Mouse (Mus musculus): ENCODE measurements around the gene Dock3. TPM values are rescaled to one million over a fixed set of nuclear protein-coding genes. Genes with fewer than 3 reads are reported as not detected.
"Not testable (repeated sequence)": the region's sequence is repeated elsewhere in the genome, so short reads cannot be mapped to it uniquely, and the experiment has no call there.

Dock3 gene
- polyA plus RNA-seq, 1 experiment, result 4.5 TPM

GRCm38 (mm10) chr9:107165792-107166191 lies 65.9 kb downstream of the Dock3 start:
- no peaks in the 10 kb centered on the region for H3K27me3 ChIP-seq (ENCODE audit: control insufficient read depth, insufficient read depth, low read length, poor library complexity, severe bottlenecking)
- H3K9me3 ChIP-seq (replicated peaks; ENCODE audit: control insufficient read depth, insufficient read depth, low read length, poor library complexity, severe bottlenecking), result no peaks in the 10 kb centered on the region
- H3K27ac ChIP-seq (ENCODE audit: insufficient read depth, low read length), result no peak overlapping the region
- H3K9ac ChIP-seq (ENCODE audit: low read depth, poor library complexity, severe bottlenecking), result no peak overlapping the region
- no peaks in the 10 kb centered on the region for H3K36me3 ChIP-seq (ENCODE audit: control insufficient read depth, insufficient read depth, low read length, poor library complexity, severe bottlenecking)
- H3K4me3 ChIP-seq (ENCODE audit: low read depth, low read length), result no peak overlapping the region
- TF ChIP-seq CTCF (IDR thresholded peaks at IDR 0.05; ENCODE audit: low read depth, low read length) (no peak), POLR2A (IDR thresholded peaks at IDR 0.05; ENCODE audit: insufficient read depth, low read length) (no peak), EP300 (IDR thresholded peaks at IDR 0.05; ENCODE audit: insufficient read depth, low read depth, low read length) (no peak)
- H3K4me1 ChIP-seq (ENCODE audit: control insufficient read depth, insufficient read depth, low read length), result no peaks in the 10 kb centered on the region

- TF ChIP-seq EP300 (IDR thresholded peaks at IDR 0.05; ENCODE audit: insufficient read depth, low read depth, low read length) (no peak), CTCF (IDR thresholded peaks at IDR 0.05; ENCODE audit: low read depth, low read length) (peak; percentile 1)
- H3K27ac ChIP-seq (ENCODE audit: insufficient read depth, low read length), result no peak overlapping the region
Measured at GRCm38 (mm10) chr9:107164825-107165224, 66.9 kb downstream of the Dock3 start.

GRCm38 (mm10) chr9:107156388-107156787 lies 75.3 kb downstream of the Dock3 start:
- peak; percentile 34 for TF ChIP-seq CTCF (IDR thresholded peaks at IDR 0.05; ENCODE audit: low read depth, low read length)
- not testable (repeated sequence) for H3K4me1 ChIP-seq (ENCODE audit: control insufficient read depth, insufficient read depth, low read length); H3K4me3 ChIP-seq (ENCODE audit: low read depth, low read length)

More at GRCm38 (mm10) chr9:107164825-107165224, 66.9 kb downstream of the Dock3 start:
- no peaks in the 10 kb centered on the region for H3K27me3 ChIP-seq (ENCODE audit: control insufficient read depth, insufficient read depth, low read length, poor library complexity, severe bottlenecking)
- H3K4me1 ChIP-seq (ENCODE audit: control insufficient read depth, insufficient read depth, low read length), result no peaks in the 10 kb centered on the region
- no peaks in the 10 kb centered on the region for H3K36me3 ChIP-seq (ENCODE audit: control insufficient read depth, insufficient read depth, low read length, poor library complexity, severe bottlenecking)
- no peaks in the 10 kb centered on the region for H3K9me3 ChIP-seq (replicated peaks; ENCODE audit: control insufficient read depth, insufficient read depth, low read length, poor library complexity, severe bottlenecking)
- H3K4me3 ChIP-seq (ENCODE audit: low read depth, low read length), result no peak overlapping the region
- no peak overlapping the region for H3K9ac ChIP-seq (ENCODE audit: low read depth, poor library complexity, severe bottlenecking)

GRCm38 (mm10) chr9:107112791-107113190 lies 118.9 kb downstream of the Dock3 start:
- Histone ChIP-seq H3K27me3 (ENCODE audit: control insufficient read depth, insufficient read depth, low read length, poor library complexity, severe bottlenecking) (no peaks in the 10 kb centered on the region), H3K4me1 (ENCODE audit: control insufficient read depth, insufficient read depth, low read length) (no peaks in the 10 kb centered on the region), H3K9me3 (replicated peaks; ENCODE audit: control insufficient read depth, insufficient read depth, low read length, poor library complexity, severe bottlenecking) (no peaks in the 10 kb centered on the region), H3K27ac (ENCODE audit: insufficient read depth, low read length) (no peak overlapping the region), H3K36me3 (ENCODE audit: control insufficient read depth, insufficient read depth, low read length, poor library complexity, severe bottlenecking) (no peaks in the 10 kb centered on the region), H3K4me3 (ENCODE audit: low read depth, low read length) (no peak overlapping the region), H3K9ac (ENCODE audit: low read depth, poor library complexity, severe bottlenecking) (no peak overlapping the region)
- no peak for TF ChIP-seq EP300 (IDR thresholded peaks at IDR 0.05; ENCODE audit: insufficient read depth, low read depth, low read length)
- no peak for TF ChIP-seq POLR2A (IDR thresholded peaks at IDR 0.05; ENCODE audit: insufficient read depth, low read length)
- TF ChIP-seq CTCF (IDR thresholded peaks at IDR 0.05; ENCODE audit: low read depth, low read length), result no peak

More at GRCm38 (mm10) chr9:107156388-107156787, 75.3 kb downstream of the Dock3 start:
- not testable (repeated sequence) for H3K36me3 ChIP-seq (ENCODE audit: control insufficient read depth, insufficient read depth, low read length, poor library complexity, severe bottlenecking); H3K9me3 ChIP-seq (replicated peaks; ENCODE audit: control insufficient read depth, insufficient read depth, low read length, poor library complexity, severe bottlenecking); H3K27ac ChIP-seq (ENCODE audit: insufficient read depth, low read length); H3K9ac ChIP-seq (ENCODE audit: low read depth, poor library complexity, severe bottlenecking); H3K27me3 ChIP-seq (ENCODE audit: control insufficient read depth, insufficient read depth, low read length, poor library complexity, severe bottlenecking)

GRCm38 (mm10) chr9:107112056-107112455 lies 119.7 kb downstream of the Dock3 start:
- no peaks in the 10 kb centered on the region for H3K4me1 ChIP-seq (ENCODE audit: control insufficient read depth, insufficient read depth, low read length)
- H3K9me3 ChIP-seq (replicated peaks; ENCODE audit: control insufficient read depth, insufficient read depth, low read length, poor library complexity, severe bottlenecking), result no peaks in the 10 kb centered on the region
- H3K27ac ChIP-seq (ENCODE audit: insufficient read depth, low read length), result no peak overlapping the region
- no peaks in the 10 kb centered on the region for H3K36me3 ChIP-seq (ENCODE audit: control insufficient read depth, insufficient read depth, low read length, poor library complexity, severe bottlenecking)
- no peaks in the 10 kb centered on the region for H3K27me3 ChIP-seq (ENCODE audit: control insufficient read depth, insufficient read depth, low read length, poor library complexity, severe bottlenecking)
- no peak overlapping the region for H3K4me3 ChIP-seq (ENCODE audit: low read depth, low read length)
- TF ChIP-seq POLR2A (IDR thresholded peaks at IDR 0.05; ENCODE audit: insufficient read depth, low read length) (no peak), CTCF (IDR thresholded peaks at IDR 0.05; ENCODE audit: low read depth, low read length) (no peak), EP300 (IDR thresholded peaks at IDR 0.05; ENCODE audit: insufficient read depth, low read depth, low read length) (no peak)
- no peak overlapping the region for H3K9ac ChIP-seq (ENCODE audit: low read depth, poor library complexity, severe bottlenecking)

- H3K27ac ChIP-seq (ENCODE audit: insufficient read depth, low read length), result no peak overlapping the region
- TF ChIP-seq POLR2A (IDR thresholded peaks at IDR 0.05; ENCODE audit: insufficient read depth, low read length), result no peak
- no peak for TF ChIP-seq EP300 (IDR thresholded peaks at IDR 0.05; ENCODE audit: insufficient read depth, low read depth, low read length)
- no peak for TF ChIP-seq CTCF (IDR thresholded peaks at IDR 0.05; ENCODE audit: low read depth, low read length)
- no peak overlapping the region for H3K9ac ChIP-seq (ENCODE audit: low read depth, poor library complexity, severe bottlenecking)
- H3K4me3 ChIP-seq (ENCODE audit: low read depth, low read length), result no peak overlapping the region
- H3K27me3 ChIP-seq (ENCODE audit: control insufficient read depth, insufficient read depth, low read length, poor library complexity, severe bottlenecking), result no peaks in the 10 kb centered on the region
- no peaks in the 10 kb centered on the region for H3K4me1 ChIP-seq (ENCODE audit: control insufficient read depth, insufficient read depth, low read length)
- no peaks in the 10 kb centered on the region for H3K36me3 ChIP-seq (ENCODE audit: control insufficient read depth, insufficient read depth, low read length, poor library complexity, severe bottlenecking)
- H3K9me3 ChIP-seq (replicated peaks; ENCODE audit: control insufficient read depth, insufficient read depth, low read length, poor library complexity, severe bottlenecking), result no peaks in the 10 kb centered on the region
Measured at GRCm38 (mm10) chr9:107099487-107099886, 132.2 kb downstream of the Dock3 start.

- H3K9ac ChIP-seq (ENCODE audit: low read depth, poor library complexity, severe bottlenecking), result peak overlapping the region; percentile 84
Measured at GRCm38 (mm10) chr9:107089451-107089850, 142.3 kb downstream of the Dock3 start.

More at GRCm38 (mm10) chr9:107089451-107089850, 142.3 kb downstream of the Dock3 start:
- not testable (repeated sequence) for H3K4me1 ChIP-seq (ENCODE audit: control insufficient read depth, insufficient read depth, low read length); H3K27ac ChIP-seq (ENCODE audit: insufficient read depth, low read length); H3K9me3 ChIP-seq (replicated peaks; ENCODE audit: control insufficient read depth, insufficient read depth, low read length, poor library complexity, severe bottlenecking); H3K27me3 ChIP-seq (ENCODE audit: control insufficient read depth, insufficient read depth, low read length, poor library complexity, severe bottlenecking); H3K36me3 ChIP-seq (ENCODE audit: control insufficient read depth, insufficient read depth, low read length, poor library complexity, severe bottlenecking)
- peak overlapping the region; percentile 74 for H3K4me3 ChIP-seq (ENCODE audit: low read depth, low read length)

Measured in ES-Bruce4 (cell line).